Mouse (Mus musculus) MEL (cell line): ENCODE data around the gene Pttg1ip. TPM values are rescaled to one million over a fixed set of nuclear protein-coding genes. Genes with fewer than 3 reads are reported as not detected.

Experiments used
- DNase-seq: peaks from one replicate; pipeline ENCODE4 v3.0.0; 2011; ENCODE audit warnings: low read depth, low spot score
- H3K27ac ChIP-seq: 2 replicates; pipeline ENCODE4 v1.5.1; 2012; ENCODE audit warnings: low read depth, mild to moderate bottlenecking, control low read depth, low read length, moderate library complexity; ENCODE audit not compliant: control insufficient read depth
- H3K27me3 ChIP-seq, 2 experiments: fragments of 150-350 bp in 1 of 2; sonication (generic) in 1 of 2; 2 replicates each; pipeline ENCODE4 v1.6.1; 2012; ENCODE audit warnings: low read length in 2 of 2, mild to moderate bottlenecking in 2 of 2, improper control_type of control experiment in 1 of 2, moderate library complexity in 1 of 2; ENCODE audit not compliant: insufficient read depth in 2 of 2, control insufficient read depth in 1 of 2
- H3K36me3 ChIP-seq, 2 experiments: 2 replicates each; pipeline ENCODE4 v1.6.1; 2012 to 2014; ENCODE audit warnings: low read length in 2 of 2, improper control_type of control experiment in 1 of 2, inconsistent platforms in 1 of 2, mild to moderate bottlenecking in 1 of 2; ENCODE audit not compliant: insufficient read depth in 2 of 2, control insufficient read depth in 1 of 2
- H3K4me1 ChIP-seq, 2 experiments: fragments of 150-350 bp in 1 of 2; sonication (generic) in 1 of 2; 2 replicates each; pipeline ENCODE4 v1.6.1; 2012; ENCODE audit warnings: low read length in 2 of 2, improper control_type of control experiment in 1 of 2, mild to moderate bottlenecking in 1 of 2; ENCODE audit not compliant: insufficient read depth in 2 of 2, control insufficient read depth in 1 of 2
- H3K4me3 ChIP-seq, 2 experiments: fragments of 150-350 bp in 1 of 2; sonication (generic) in 1 of 2; 2 replicates each; pipeline ENCODE4 v1.5.1; 2012; ENCODE audit warnings: low read depth in 2 of 2, low read length in 2 of 2, mild to moderate bottlenecking in 2 of 2, moderate library complexity in 2 of 2, control low read depth in 1 of 2, improper control_type of control experiment in 1 of 2; ENCODE audit not compliant: control insufficient read depth in 1 of 2, insufficient read depth in 1 of 2
- H3K79me2 ChIP-seq: 2 replicates; pipeline ENCODE4 v1.6.1; 2012; ENCODE audit warnings: mild to moderate bottlenecking, low read length, moderate library complexity; ENCODE audit not compliant: control insufficient read depth, poor library complexity, insufficient read depth
- H3K9ac ChIP-seq: 2 replicates; pipeline ENCODE4 v1.6.1; 2012; ENCODE audit warnings: low read depth, mild to moderate bottlenecking, control low read depth, low read length, moderate library complexity; ENCODE audit not compliant: control insufficient read depth, poor library complexity, severe bottlenecking
- H3K9me3 ChIP-seq: fragments of 150-350 bp; sonication (generic); replicated peaks from 2 replicates; pipeline ENCODE4 v1.6.1; 2012; ENCODE audit warnings: mild to moderate bottlenecking, low read length, improper control_type of control experiment, moderate library complexity; ENCODE audit not compliant: insufficient read depth
- BHLHE40 ChIP-seq: IDR thresholded peaks from 2 replicates; pipeline ENCODE4 v1.6.1; 2012; ENCODE audit warnings: low read depth, mild to moderate bottlenecking, inconsistent platforms, low read length, improper control_type of control experiment, borderline replicate concordance
- ETS1 ChIP-seq: IDR thresholded peaks from 2 replicates; pipeline ENCODE4 v1.6.1; 2012; ENCODE audit warnings: low read depth, mild to moderate bottlenecking, inconsistent platforms, low read length, improper control_type of control experiment, moderate library complexity
- GATA1 ChIP-seq: IDR thresholded peaks from 2 replicates; pipeline ENCODE4 v1.6.1; 2011; ENCODE audit warnings: low read depth, low read length, improper control_type of control experiment
- JUND ChIP-seq: IDR thresholded peaks from 2 replicates; pipeline ENCODE4 v1.6.1; 2011; ENCODE audit warnings: low read depth, mild to moderate bottlenecking, improper control_type of control experiment, low read length
- MAZ ChIP-seq: IDR thresholded peaks from 2 replicates; pipeline ENCODE4 v1.6.1; 2012; ENCODE audit warnings: low read depth, mild to moderate bottlenecking, inconsistent platforms, low read length, improper control_type of control experiment
- MEF2A ChIP-seq: IDR thresholded peaks from 2 replicates; pipeline ENCODE4 v1.6.1; 2014; ENCODE audit warnings: low read depth, mild to moderate bottlenecking, inconsistent platforms, low read length, improper control_type of control experiment; ENCODE audit not compliant: poor library complexity, insufficient replicate concordance, severe bottlenecking; ENCODE audit errors: extremely low read depth
- NELFE ChIP-seq: IDR thresholded peaks from 2 replicates; pipeline ENCODE4 v1.6.1; 2011; ENCODE audit warnings: low read depth, low read length, improper control_type of control experiment
- NRF1 ChIP-seq: IDR thresholded peaks from 2 replicates; pipeline ENCODE4 v1.6.1; 2014; ENCODE audit warnings: low read depth, mild to moderate bottlenecking, inconsistent platforms, low read length, improper control_type of control experiment, moderate library complexity; ENCODE audit not compliant: poor library complexity, insufficient read depth, severe bottlenecking
- POLR2A ChIP-seq, 2 experiments: IDR thresholded peaks; 2 replicates each; pipeline ENCODE4 v1.6.1; 2011 to 2012; ENCODE audit warnings: low read length in 2 of 2, mild to moderate bottlenecking in 2 of 2, control low read depth in 1 of 2, improper control_type of control experiment in 1 of 2, low read depth in 1 of 2, moderate library complexity in 1 of 2; ENCODE audit not compliant: control insufficient read depth in 1 of 2, insufficient read depth in 1 of 2, poor library complexity in 1 of 2
- ZNF384 ChIP-seq: IDR thresholded peaks from 2 replicates; pipeline ENCODE4 v1.6.1; 2012; ENCODE audit warnings: low read depth, mild to moderate bottlenecking, inconsistent platforms, low read length, improper control_type of control experiment
- polyA plus RNA-seq, 2 experiments: library from polyadenylated mRNA; stranded (reverse) in 1 of 2; unstranded in 1 of 2; fragments of >175 nt in 1 of 2; fragments of >200 nt in 1 of 2; gene quantifications; 2 replicates each; pipeline versions ENCODE4 v1.2.1 to v1.2.4; 2012; ENCODE audit warnings: low replicate concordance in 2 of 2, low read depth in 1 of 2; ENCODE audit not compliant: insufficient read length in 2 of 2, insufficient read depth in 1 of 2, missing spikeins in 1 of 2
- total RNA-seq: library from RNA; depleted of rRNA; stranded (reverse); fragments of 300-350 nt; gene quantifications from 2 replicates; pipeline ENCODE4 v1.2.3, GENCODE M21; 2012

The Pttg1ip gene
- total and polyA plus RNA-seq, 3 experiments, result 50.4 to 53.1 TPM; not detected in 1

DNA sequence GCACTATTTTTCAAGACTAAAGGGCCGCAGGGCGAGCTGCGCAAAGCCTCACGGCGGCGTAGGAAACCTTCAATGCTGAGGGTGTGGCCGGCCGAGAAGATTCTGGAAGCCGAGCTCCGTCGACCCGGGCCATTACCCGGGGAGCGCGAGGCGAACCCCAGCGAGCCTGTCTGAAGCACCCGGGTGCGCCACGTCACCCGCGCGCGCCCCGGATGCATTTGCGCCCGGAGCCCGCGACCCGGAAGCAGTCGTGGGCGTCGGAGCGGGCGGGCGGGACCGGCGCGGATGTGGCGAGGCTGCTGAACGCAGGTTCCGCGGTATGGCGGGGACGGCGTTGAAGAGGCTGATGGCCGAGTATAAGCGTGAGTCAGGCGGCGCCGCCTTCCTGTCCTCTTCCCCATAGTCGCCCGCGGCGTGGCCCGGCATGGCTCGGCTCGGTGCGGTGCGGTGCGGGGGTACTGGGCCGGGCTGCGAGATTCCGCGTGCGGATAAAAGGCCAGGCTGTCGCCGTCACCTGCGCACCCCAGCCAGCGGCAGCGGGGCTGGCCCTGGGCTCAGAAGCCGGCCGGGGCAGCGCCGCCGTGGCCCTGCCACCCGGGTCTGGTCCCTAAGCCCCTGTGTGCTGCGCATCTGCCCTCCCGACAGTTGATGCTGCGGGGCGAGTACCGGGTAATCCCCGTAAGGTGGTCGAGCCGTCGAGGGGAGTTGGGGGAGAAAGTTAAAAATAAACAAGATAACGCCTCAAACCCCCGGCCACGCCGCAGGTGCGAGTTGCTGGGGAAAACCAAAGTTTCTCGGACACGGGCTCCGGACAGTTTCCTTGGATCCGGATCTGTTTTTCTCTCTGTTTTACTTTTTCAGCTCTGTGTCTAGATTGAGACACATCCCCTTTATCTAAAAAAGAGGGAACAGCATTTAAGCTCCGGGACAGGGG is 40.8 kb downstream of the Pttg1ip start, which contains the start of gene Ube2g2 (continued):
- TF ChIP-seq MEF2A, result no peak

DNA sequence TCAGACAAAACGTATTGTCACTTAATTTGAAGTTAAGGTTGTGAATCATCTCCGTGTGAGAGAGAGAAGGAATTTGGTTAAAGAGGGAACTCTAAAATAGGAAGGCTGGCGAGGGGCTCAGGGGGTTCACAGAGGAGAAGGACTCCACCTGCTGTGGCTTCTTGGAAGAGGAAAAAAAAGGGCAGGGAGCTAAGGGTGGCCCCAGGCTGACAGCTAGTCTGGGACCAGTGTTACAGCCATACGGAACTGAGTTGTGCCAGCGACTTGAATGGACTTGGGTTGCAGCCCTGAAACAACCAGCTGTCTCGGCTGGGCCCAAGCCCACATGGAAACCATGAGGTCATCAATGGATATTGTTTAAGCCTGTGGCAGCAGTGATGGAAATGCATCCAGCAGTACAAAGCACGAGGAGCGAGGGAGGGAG is 41.6 kb downstream of the Pttg1ip start:
- Histone ChIP-seq H3K36me3 (peaks cover under 1 to 10% of the 10 kb centered on the region in 2 experiments; a peak in 3 of 4 replicates), H3K27ac (peak overlapping the region; percentile 79), H3K9ac (peak overlapping the region; percentile 95), H3K4me3 (peak overlapping the region; percentile 92 to 95), H3K9me3 (no peaks in the 10 kb centered on the region)
- peak; percentile 51 for DNase-seq
- TF ChIP-seq ZNF384 (0 out of 2 replicates have a peak, but pooled peaks have one; percentile 18), GATA1 (no peak)
- TF ChIP-seq, all 39 proteins: peak for 1
- Histone ChIP-seq H3K4me1 (peaks cover 2 to 6% of the 10 kb centered on the region in 2 experiments), H3K27me3 (no peaks in the 10 kb centered on the region), H3K79me2 (peaks cover 53% of the 10 kb centered on the region)

DNA sequence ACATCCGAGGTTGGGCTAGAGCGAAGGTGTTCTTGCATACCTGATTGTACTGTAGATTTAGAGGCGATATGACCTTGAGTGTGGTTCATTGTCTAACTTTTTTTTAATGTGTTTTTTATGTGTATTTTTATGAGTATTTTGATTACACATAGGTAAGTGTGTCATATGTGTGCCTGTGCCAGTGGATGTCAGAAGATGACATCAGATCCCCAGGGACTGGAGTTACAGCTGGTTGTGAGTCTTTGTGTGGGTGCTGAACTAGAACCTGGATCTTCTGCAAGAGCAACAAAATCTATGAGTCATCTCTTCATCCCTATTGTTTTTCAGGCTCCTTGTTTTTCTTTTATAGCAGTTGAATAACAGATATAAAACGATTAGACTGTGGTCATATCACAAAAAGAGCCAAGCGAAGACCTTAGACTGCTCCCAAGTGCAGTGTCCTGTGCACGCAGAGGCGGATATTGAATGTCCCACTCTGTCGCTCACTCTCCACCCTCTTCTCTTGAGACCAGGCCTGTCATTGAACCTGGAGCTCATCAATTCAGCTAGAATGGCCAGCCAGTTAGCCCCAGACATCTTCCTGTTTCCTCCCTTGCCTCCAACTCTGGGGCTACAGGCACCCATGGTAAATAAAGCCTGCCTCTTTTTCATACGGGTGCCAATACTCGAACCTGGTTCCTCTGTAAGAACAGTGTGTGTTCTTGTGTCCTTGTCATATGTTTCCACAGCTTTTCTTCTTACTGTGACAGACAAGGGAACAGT is 42.3 kb downstream of the Pttg1ip start:
- TF ChIP-seq ETS1, result peak; percentile 29; the same call in 1 of the 2 replicates
- no peak; a peak in 1 of 4 replicates for TF ChIP-seq POLR2A (IDR thresholded peaks at IDR 0.05; ENCODE audit: control insufficient read depth in 1 of 2, insufficient read depth in 1 of 2, low read depth in 1 of 2, low read length in 2 of 2, poor library complexity in 1 of 2)
- peaks cover 0 to 10% of the 10 kb centered on the region in 2 experiments; a peak in 3 of 4 replicates for H3K36me3 ChIP-seq
- peak overlapping the region; percentile 95 for H3K9ac ChIP-seq
- H3K27me3 ChIP-seq, result no peaks in the 10 kb centered on the region
- H3K79me2 ChIP-seq, result peaks cover 59% of the 10 kb centered on the region
- peak overlapping the region in 1 of 2 experiments; percentile 92; a peak in 1 of 4 replicates for H3K4me3 ChIP-seq
- H3K27ac ChIP-seq, result no peak overlapping the region
- no peaks in the 10 kb centered on the region for H3K9me3 ChIP-seq
- peaks cover 2 to 6% of the 10 kb centered on the region in 2 experiments for H3K4me1 ChIP-seq
- no peak for DNase-seq

DNA sequence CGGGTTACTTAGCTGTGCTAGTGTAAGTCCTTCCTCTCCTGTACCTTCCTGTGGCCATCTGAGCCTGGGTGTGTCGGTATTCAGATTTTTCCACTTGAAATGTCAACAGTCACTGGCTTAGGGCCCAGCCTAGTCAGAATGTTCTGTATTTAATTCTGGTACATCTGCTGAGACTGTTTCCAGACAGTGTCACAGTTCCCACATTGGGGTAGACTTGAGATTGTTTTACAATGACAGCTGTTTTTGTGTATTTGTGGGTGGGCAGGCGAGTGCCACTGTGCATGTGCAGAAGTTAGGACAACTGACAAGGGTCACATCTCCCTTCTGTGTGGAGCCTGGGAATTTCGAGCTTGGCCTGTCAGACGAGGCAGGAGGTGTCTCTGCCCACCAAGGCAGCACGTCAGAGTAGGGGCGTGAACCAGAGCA is 43.1 kb downstream of the Pttg1ip start:
- DNase-seq, result no peak
- Histone ChIP-seq H3K27ac (no peak overlapping the region), H3K36me3 (peaks cover 0 to 10% of the 10 kb centered on the region in 2 experiments; a peak in 3 of 4 replicates), H3K9ac (no peak overlapping the region), H3K4me1 (peaks cover 2 to 6% of the 10 kb centered on the region in 2 experiments), H3K27me3 (no peaks in the 10 kb centered on the region), H3K4me3 (no peak overlapping the region), H3K79me2 (peaks cover 65% of the 10 kb centered on the region), H3K9me3 (no peaks in the 10 kb centered on the region)
- TF ChIP-seq MAZ (no peak), NRF1 (no peak), NELFE (no peak), ZNF384 (no peak), JUND (no peak), BHLHE40 (no peak)
